Mouse (Mus musculus) neutrophil, adult 83 days (primary cell): ENCODE measurements around the gene Gm8453. TPM values are rescaled to one million over a fixed set of nuclear protein-coding genes. Genes with fewer than 3 reads are reported as not detected.

Source experiments
- total RNA-seq, 2 experiments: library from RNA; stranded (reverse); gene quantifications; one replicate each; pipeline ENCODE4 v1.2.4; 2023

Gene Gm8453
- not detected for total RNA-seq

DNA sequence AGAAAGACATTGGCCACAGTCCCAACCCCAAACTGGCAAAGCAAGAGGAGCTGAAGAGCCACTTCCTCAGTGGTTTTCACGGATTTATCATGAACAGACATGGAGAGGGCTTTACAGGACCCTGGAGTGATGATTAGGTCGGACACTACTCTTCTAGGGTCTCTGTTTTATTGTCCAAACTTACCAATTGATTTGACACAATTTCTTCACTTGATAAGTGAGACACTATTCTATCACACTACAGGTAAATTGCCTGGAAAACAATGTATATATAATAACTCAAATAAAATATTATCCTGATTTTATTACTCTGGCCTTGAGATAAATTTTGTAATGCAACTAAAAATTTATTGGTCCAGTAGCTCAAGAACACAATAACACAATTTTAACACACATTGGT, at the start of gene Gm8453:
Gene Gm8453, minus strand, starts transcription at position 101 of the 400 bp plus-strand sequence.

DNA sequence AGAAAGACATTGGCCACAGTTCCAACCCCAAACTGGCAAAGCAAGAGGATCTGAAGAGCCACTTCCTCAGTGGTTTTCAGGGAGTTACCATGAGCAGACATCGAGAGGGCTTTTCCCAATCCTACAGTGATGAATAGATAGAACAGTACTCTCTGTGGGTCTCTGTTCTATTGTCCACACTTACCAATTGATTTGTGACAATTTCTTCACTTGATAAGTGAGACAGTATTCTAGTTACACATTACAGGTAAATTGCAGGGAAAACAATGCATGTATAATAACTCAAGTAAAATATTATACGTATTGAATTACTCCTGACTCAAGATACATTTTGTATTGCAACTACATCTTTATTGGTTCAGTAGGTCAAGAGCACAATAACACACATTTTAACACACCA, 28.1 kb downstream of the Gm8453 start, which contains the start of gene Gm8653:
Gene Gm8653, minus strand, starts transcription at position 101 of the 400 bp plus-strand sequence.

DNA sequence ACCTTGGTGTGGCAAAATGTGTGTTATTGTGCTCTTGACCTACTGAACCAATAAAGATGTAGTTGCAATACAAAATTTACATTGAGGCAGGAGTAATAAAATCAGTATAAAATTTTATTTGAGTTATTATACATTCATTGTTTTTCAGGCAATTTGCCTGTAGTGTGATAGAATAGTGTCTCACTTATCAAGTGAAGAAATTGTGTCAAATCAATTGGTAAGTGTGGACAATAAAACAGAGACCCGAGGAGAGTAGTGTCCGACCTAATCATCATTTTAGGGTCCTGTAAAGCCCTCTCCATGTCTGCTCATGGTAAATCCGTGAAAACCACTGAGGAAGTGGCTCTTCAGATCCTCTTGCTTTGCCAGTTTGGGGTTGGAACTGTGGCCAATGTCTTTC, 40.2 kb downstream of the Gm8453 start, which contains the start of gene Vmn1r143:
Gene Vmn1r143, plus strand, starts transcription at position 301 of the 400 bp plus-strand sequence.

Other genes with a start within 250 kb of the Gm8453 start
- gene Vmn1r137, start 234.9 kb downstream of the Gm8453 start, total RNA-seq: not detected
- gene Vmn1r138, start 200.6 kb downstream of the Gm8453 start, total RNA-seq: not detected
- gene Gm6176, start 173.2 kb downstream of the Gm8453 start, total RNA-seq: not detected
- not detected for gene Vmn1r139, start 160.4 kb downstream of the Gm8453 start, total RNA-seq
- gene Gm16451, start 111.2 kb downstream of the Gm8453 start, total RNA-seq: not detected
- gene Gm10666, start 94.7 kb downstream of the Gm8453 start, total RNA-seq: not detected
- not detected for gene Vmn1r142, start 65.4 kb downstream of the Gm8453 start, total RNA-seq
- not detected for gene Vmn1r143, start 40.1 kb downstream of the Gm8453 start, total RNA-seq
- gene Gm8653, start 28.2 kb downstream of the Gm8453 start, total RNA-seq: not detected
- gene Gm4187, start 100.2 kb upstream of the Gm8453 start, total RNA-seq: not detected
- not detected for gene Gm8660, start 141.6 kb upstream of the Gm8453 start, total RNA-seq
- not detected for gene Vmn1r148, start 184.1 kb upstream of the Gm8453 start, total RNA-seq
- not detected for gene Vmn1r149, start 208.7 kb upstream of the Gm8453 start, total RNA-seq
- not detected for gene Gm10665, start 234.6 kb upstream of the Gm8453 start, total RNA-seq